ENCODE assay signal across 15 mouse cellular contexts in the genomic region with DNA sequence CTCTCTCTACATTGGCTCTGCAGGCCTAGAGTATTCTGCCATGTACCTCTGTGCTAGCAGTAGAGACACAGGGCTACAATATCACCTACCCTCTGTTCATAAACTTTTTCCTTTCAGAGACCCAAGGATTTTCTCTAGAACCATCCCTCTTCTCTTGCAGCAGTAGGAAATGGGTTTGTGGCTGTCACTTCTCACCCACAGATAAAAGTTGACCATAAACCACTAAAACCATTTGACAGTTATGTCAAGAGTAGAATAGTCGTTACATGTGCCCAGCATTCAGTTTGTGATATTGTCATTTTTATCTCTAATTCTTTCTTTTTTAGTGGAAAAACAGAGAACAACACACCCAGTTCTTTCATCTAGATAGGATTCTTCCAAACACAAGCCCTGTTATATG.
"Had no signal": no experiment of that assay in that cellular context is flagged by ENCODE, and none has a peak within 500 bp of the region (broad histone marks: within the 10 kb centered on the region; RNA-seq: fewer than 3 reads in every experiment).

No protein-coding gene starts in this region.

- H3K4me2 ChIP-seq: limb, embryonic 13.5 days; liver, embryonic 13.5 days; lung, embryonic 14.5 days; midbrain, embryonic 11.5 days; midbrain, embryonic 15.5 days; neural tube, embryonic 12.5 days had no signal

- H3K9me3 ChIP-seq: limb, embryonic 13.5 days; liver, embryonic 13.5 days; midbrain, embryonic 15.5 days; neural tube, embryonic 12.5 days had no signal

- H3K4me3 ChIP-seq: layer of hippocampus, adult 2 months; limb, embryonic 13.5 days; liver, embryonic 13.5 days; midbrain, embryonic 15.5 days; neural tube, embryonic 12.5 days had no signal

- H3K27ac ChIP-seq: layer of hippocampus, adult 2 months; limb, embryonic 13.5 days; midbrain, embryonic 15.5 days; neural tube, embryonic 12.5 days; stomach, postnatal 0 days had no signal

- H3K27me3 ChIP-seq: limb, embryonic 13.5 days; liver, embryonic 13.5 days; midbrain, embryonic 15.5 days; neural tube, embryonic 12.5 days had no signal

- H3K4me1 ChIP-seq: limb, embryonic 13.5 days; midbrain, embryonic 15.5 days; neural tube, embryonic 12.5 days had no signal

- DNase-seq: kidney, adult 11 months; kidney, postnatal 10 days; kidney, postnatal 4 days; left cerebral cortex, postnatal 4 days; liver, embryonic 13.5 days; lung, embryonic 14.5 days; lung, postnatal 10 days; lung, postnatal 4 days; thymus, postnatal 14 days had no signal

- H3K9ac ChIP-seq: limb, embryonic 13.5 days; liver, embryonic 13.5 days; lung, embryonic 14.5 days; midbrain, embryonic 15.5 days; neural tube, embryonic 12.5 days had no signal

- ATAC-seq: midbrain, embryonic 15.5 days had no signal

- H3K36me3 ChIP-seq: limb, embryonic 13.5 days; liver, embryonic 13.5 days; midbrain, embryonic 15.5 days; neural tube, embryonic 12.5 days had no signal
